Mouse (Mus musculus): Measurements from ENCODE around the gene Sf3a3.

Sf3a3 gene

GRCm38 (mm10) chr4:124714545-124715481, at the start of gene Sf3a3:
TSS of gene Sf3a3 (plus strand) at chr4:124714776.
- DNase-seq (ENCODE audit: low spot score) = peak; percentile 90

DNA sequence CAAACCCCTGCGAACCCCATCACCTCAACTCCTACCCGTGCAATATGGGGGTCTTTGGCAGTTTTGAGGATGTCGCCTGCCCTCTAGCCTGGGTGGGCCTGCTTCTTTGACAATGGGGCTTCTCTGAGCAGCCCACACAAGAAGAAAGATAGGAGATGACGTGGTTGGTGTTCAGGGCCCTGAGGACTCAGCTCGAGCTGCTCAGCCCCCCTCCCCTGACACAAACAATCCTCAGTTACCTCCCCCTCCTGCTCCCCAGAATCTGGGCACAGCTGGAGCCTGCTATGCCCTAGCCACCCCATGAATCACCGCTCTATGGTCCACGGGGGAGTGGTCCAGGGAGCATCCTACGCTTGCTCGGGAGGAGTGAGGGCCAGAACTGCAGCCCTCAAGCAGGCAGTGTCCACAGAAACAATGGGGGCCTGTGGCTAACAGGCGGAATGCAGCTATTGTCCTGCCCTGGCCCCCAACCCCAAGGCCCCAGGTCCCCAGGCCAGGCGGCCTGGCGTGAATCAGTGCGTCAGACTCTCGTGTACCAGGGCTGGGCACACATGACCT, 47.0 kb upstream of the Sf3a3 start:
- no peak for DNase-seq (ENCODE audit: low spot score)

GRCm38 (mm10) chr4:124668078-124668477, 46.5 kb upstream of the Sf3a3 start:
- DNase-seq (ENCODE audit: low spot score) = no peak

GRCm38 (mm10) chr4:124670232-124670631, 44.3 kb upstream of the Sf3a3 start:
- DNase-seq (ENCODE audit: low spot score) = no peak

GRCm38 (mm10) chr4:124671583-124671982, 43.0 kb upstream of the Sf3a3 start:
- no peak for DNase-seq (ENCODE audit: low spot score)

- no peak for DNase-seq (ENCODE audit: low spot score)
Measured at GRCm38 (mm10) chr4:124672347-124673320, 41.9 kb upstream of the Sf3a3 start.

DNA sequence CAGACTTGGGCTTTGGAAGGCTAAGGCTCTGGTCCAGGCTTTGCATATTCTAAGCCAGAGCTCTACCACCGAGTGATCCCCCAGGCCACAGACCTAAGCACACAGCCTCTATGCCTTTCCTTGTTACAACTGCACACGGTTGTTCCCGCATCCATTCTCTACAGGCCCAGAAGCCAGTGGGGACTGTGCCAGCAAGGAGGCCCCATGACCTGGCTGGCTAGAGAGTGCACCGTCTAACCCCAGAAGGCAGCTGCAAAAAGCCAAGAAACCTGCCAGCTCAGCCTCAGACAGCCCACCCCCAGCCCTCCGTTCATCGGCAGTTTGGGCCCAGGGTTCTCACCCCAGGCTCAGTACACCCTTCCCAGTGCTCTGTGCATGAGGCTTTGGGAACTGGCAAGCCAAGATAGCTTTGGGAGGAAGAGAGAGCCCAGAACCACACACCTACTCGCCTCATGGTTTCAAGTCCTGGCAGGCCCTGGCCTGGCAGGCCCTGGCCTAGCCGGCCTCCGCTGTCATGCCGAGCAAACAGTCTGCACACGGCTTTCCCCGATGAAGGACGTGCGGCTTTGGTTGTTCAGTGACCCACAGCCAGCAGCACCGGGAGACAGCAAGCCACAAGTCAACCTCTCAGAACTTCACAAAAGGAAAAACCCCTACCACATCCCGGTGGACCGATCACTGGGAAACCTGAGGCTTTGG, 40.1 kb upstream of the Sf3a3 start:
- no peak for DNase-seq (ENCODE audit: low spot score)

- DNase-seq (ENCODE audit: low spot score) = no peak
Measured at GRCm38 (mm10) chr4:124675037-124675436, 39.5 kb upstream of the Sf3a3 start.

DNA sequence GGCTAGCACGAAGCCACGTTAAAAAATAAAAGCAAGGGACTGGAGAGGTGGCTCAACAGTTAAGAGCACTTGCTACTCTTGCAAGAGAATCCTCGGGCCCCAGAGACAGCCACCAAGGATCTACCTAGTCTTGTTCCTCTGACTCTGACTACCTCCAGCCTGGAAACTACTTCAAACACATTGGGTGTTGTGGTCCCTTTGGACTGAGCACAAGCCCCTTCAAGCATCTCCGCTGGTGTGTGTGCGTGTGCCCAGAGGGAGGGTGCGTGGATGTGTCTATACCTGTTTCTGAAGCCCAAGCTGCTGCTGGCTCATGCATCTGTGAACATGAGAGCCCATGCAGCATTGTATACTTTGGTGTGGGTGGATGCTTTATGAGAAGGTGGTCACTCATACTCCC, 38.6 kb upstream of the Sf3a3 start:
- DNase-seq (ENCODE audit: low spot score) = no peak

GRCm38 (mm10) chr4:124682270-124682669, 32.3 kb upstream of the Sf3a3 start:
- DNase-seq (ENCODE audit: low spot score) = no peak

- no peak for DNase-seq (ENCODE audit: low spot score)
Measured at GRCm38 (mm10) chr4:124683474-124683873, 31.1 kb upstream of the Sf3a3 start.

- no peak for DNase-seq (ENCODE audit: low spot score)
Measured at GRCm38 (mm10) chr4:124685004-124685403, 29.6 kb upstream of the Sf3a3 start.

DNA sequence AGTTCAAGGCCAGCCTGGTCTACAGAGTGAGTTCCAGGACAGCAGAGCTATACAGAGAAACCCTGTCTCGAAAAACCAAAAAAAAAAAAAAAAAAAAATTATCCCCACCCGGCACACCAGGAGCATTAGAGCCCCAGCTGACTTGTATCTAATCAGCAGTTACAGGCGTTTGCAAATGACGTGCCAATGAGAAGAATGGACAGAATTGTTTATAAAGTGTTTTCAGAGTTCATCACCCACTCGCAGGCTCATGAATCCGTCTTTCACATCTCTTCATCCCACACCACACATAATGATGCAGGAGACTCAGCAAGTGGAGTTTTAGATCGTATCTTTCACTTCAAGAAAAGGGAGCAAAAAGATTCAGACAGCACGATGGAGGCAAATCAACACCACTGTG, 29.1 kb upstream of the Sf3a3 start:
- no peak for DNase-seq (ENCODE audit: low spot score)

GRCm38 (mm10) chr4:124685897-124686402, 28.6 kb upstream of the Sf3a3 start:
- DNase-seq (ENCODE audit: low spot score) = no peak

- DNase-seq (ENCODE audit: low spot score) = no peak
Measured at GRCm38 (mm10) chr4:124691455-124691854, 23.1 kb upstream of the Sf3a3 start.

- no peak for DNase-seq (ENCODE audit: low spot score)
Measured at GRCm38 (mm10) chr4:124692416-124692861, 22.1 kb upstream of the Sf3a3 start.

DNA sequence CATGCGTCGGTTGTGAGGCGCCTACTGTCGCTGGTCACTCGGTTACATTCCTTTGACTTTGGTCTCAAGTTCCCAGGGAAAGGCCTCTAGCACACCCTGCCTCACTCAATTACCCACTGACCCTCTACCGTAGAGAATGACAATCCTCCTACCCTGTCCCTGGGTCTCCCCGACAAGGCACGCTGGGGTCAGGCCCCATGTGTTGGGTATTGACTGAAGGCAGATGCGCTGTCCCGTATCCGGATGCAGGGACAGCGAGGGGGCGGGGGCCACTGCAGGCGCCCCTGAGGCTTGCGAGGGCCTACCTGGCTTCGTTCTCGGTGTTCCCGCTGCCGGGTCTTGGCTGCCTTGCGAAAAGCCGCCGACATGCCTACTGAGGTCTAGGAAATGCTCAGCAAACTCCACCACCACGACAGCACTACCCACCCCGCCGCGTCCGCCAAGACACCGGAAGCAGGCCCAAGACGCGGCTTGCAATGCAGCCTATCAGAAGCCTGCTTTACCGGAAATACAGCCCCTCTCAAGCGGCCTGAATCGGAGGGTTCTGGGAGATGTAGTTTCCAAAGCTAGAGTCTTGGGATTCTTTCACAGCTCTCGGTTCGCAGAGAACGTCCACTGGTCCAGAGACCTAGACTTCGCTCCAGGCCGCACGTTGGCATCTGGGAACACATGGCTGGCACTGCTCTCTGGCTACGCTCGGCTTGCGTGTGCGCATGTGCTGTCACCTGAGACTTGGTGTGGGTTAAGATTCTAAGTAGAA, 21.3 kb upstream of the Sf3a3 start, which contains the start of gene Utp11:
Gene Utp11 (minus strand): TSS at position 466 of the 760 bp plus-strand sequence.
- peak; percentile 74 for DNase-seq (ENCODE audit: low spot score)

DNA sequence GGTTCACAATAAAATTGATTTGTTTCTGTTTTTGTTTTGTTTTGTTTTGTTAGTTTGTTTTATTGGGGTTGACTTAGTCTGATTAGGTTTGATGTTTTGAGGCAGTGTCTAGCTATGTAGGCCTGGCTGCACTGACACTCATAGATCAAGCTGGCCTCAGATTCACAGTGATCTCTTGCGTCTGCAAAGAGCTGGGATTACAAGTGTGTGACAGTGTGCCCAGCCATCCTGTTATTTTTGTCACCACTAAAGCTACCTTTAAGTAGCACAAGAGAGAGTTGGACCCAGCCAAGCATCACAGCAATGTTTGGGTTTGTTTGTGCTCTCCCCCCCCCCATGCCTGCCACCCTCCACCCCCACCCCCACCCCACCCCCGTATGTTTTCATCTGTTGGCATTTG, 20.0 kb upstream of the Sf3a3 start:
- DNase-seq (ENCODE audit: low spot score) = no peak

DNA sequence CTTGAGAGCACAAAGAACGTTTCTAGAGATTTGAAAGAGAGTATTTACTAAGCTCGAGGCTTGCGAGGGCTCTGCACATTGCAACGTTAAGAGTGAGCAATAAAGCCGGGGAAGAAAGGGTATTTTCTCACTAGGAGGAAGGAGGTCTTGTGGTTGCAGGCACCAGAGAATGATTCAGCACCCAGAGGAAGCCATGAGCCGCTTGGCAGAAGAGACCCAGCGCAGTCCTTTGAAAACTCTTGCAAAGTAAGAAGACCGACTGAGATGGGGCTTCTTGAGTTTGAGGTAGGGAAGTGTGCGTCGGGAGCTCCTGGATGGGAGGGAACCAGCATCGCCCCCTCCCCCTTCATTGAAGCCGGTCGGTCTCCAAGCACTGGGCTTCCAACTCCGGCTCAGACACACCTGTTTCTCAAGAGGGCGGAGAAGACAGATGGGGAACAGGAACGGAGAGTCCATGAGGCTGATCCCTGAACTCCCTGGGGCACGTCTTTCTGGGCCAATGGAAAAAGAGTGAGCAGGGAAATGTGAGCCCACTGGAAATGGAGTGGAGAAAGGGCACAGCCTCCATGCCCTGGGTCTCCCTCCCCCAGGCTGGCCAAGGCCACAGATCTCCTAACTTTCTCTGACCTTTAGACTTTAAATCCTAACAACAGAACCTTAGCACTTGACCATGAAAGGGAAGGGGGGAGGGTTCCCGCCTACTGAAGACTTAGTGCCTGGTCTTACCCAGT, 18.6 kb upstream of the Sf3a3 start:
- no peak for DNase-seq (ENCODE audit: low spot score)

- DNase-seq (ENCODE audit: low spot score) = no peak
Measured at GRCm38 (mm10) chr4:124699791-124700190, 14.8 kb upstream of the Sf3a3 start.

All from layer of hippocampus, adult 9-10 months (tissue).